Mouse (Mus musculus): ENCODE data around the gene Fbxo22.

DNA sequence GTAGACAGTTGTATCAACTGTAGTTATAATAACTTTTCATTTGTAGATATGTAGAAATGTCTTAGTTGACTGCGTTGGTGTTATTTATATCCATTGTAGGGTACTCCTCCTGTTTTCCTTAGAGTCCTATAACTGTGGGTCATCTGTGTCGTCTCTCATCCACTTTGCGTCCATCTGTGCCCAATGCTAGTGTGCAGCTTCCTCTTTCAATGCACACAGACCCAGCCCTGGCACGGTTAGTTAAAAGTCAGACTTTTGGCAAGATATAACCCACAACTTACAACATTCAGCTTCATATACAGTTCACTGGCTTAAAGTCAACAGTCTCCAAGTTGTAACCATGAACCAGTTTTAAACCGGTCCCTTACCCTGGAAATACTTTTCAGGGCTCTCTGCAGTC, 23.4 kb downstream of the Fbxo22 start:
- TF ChIP-seq CTCF (IDR thresholded peaks at IDR 0.05; ENCODE audit: low read depth) (no peak), EP300 (IDR thresholded peaks at IDR 0.05; ENCODE audit: low read depth) (no peak)
